Mouse (Mus musculus) forebrain, postnatal 0 days (tissue): ENCODE measurements around the gene Kirrel3. TPM values are rescaled to one million over a fixed set of nuclear protein-coding genes. Genes with fewer than 3 reads are reported as not detected.

Source experiments
- ATAC-seq: fragments of 200-750 bp; cut with Nextera tagmentation; 2 replicates; pipeline ENCODE4 v1.8.0; 2017; ENCODE audit warnings: mild to moderate bottlenecking, moderate library complexity
- DNase-seq: peaks from one replicate; pipeline ENCODE4 v3.0.0-alpha.2; 2015
- H3K27ac ChIP-seq: fragments of 300-500 bp; sonication (generic); 2 replicates; pipeline ENCODE4 v1.5.1; 2014; ENCODE audit warnings: low read depth, mild to moderate bottlenecking, antibody characterized with exemption, low read length, moderate library complexity, mixed read lengths
- H3K27me3 ChIP-seq: fragments of 300-500 bp; sonication (generic); 2 replicates; pipeline ENCODE4 v1.6.1; 2014; ENCODE audit warnings: mild to moderate bottlenecking, low read length, mixed read lengths; ENCODE audit not compliant: insufficient read depth
- H3K36me3 ChIP-seq: fragments of 300-500 bp; sonication (generic); 2 replicates; pipeline ENCODE4 v1.6.1; 2014; ENCODE audit warnings: mild to moderate bottlenecking, moderate library complexity; ENCODE audit not compliant: insufficient read depth
- H3K4me1 ChIP-seq: fragments of 300-500 bp; sonication (generic); 2 replicates; pipeline ENCODE4 v1.6.1; 2014; ENCODE audit warnings: antibody characterized with exemption; ENCODE audit not compliant: insufficient read depth
- H3K4me2 ChIP-seq: fragments of 300-500 bp; sonication (generic); 2 replicates; pipeline ENCODE4 v1.6.1; 2014; ENCODE audit warnings: low read depth, mild to moderate bottlenecking, moderate library complexity
- H3K4me3 ChIP-seq: fragments of 300-500 bp; sonication (generic); 2 replicates; pipeline ENCODE4 v1.5.1; 2014; ENCODE audit warnings: low read depth, low read length, mixed read lengths
- H3K9ac ChIP-seq: fragments of 300-500 bp; sonication (generic); 2 replicates; pipeline ENCODE4 v1.6.1; 2014; ENCODE audit warnings: mild to moderate bottlenecking
- H3K9me3 ChIP-seq: fragments of 300-500 bp; sonication (generic); 2 replicates; pipeline ENCODE4 v1.6.1; 2016; ENCODE audit warnings: low read length
- CTCF ChIP-seq: sonication (generic); IDR thresholded peaks from 2 replicates; pipeline ENCODE4 v1.5.1; 2016; ENCODE audit warnings: antibody characterized with exemption, control low read depth, low read depth
- WGBS: fragments of 180-500 bp; shearing (Covaris S2); extraction: QIAGEN DNeasy Blood & Tissue Kit; methylation state at CpG from one replicate; pipeline ENCODE4 v1.1.7; 2014; 5-methylcytosine and 5-hydroxymethylcytosine counted together
- polyA plus RNA-seq: library from polyadenylated mRNA; unstranded; fragments of >200 nt; fragmentation: Nextera tagmentation; extraction: Ambion mirVana; gene quantifications from 2 replicates; pipeline ENCODE4 v1.2.1, GENCODE M21; 2015
- total RNA-seq: library from RNA; depleted of rRNA; stranded (reverse); fragments of >200 nt; gene quantifications from 2 replicates; pipeline ENCODE4 v1.2.3, GENCODE M21; 2014

The Kirrel3 gene
- total and polyA plus RNA-seq, 2 experiments from 2014 or later = 35.3 to 57.6 TPM

- H3K27me3 ChIP-seq = no peaks in the 10 kb centered on the region
- no peak for TF ChIP-seq CTCF
- WGBS = 83% methylated on average over 9 of the region's 9 CpGs
- H3K36me3 ChIP-seq = no peaks in the 10 kb centered on the region
- no peak overlapping the region for H3K4me3 ChIP-seq
- ATAC-seq = no peak
- no peak for DNase-seq
- H3K4me1 ChIP-seq = no peaks in the 10 kb centered on the region
- no peak overlapping the region for H3K4me2 ChIP-seq
- H3K27ac ChIP-seq = no peak overlapping the region
- no peak overlapping the region for H3K9ac ChIP-seq
- H3K9me3 ChIP-seq = no peaks in the 10 kb centered on the region
Measured at GRCm38 (mm10) chr9:34945301-34945700, 459.6 kb downstream of the Kirrel3 start.

- DNase-seq (peak; percentile 38), ATAC-seq (peak; percentile 69)
- Histone ChIP-seq H3K4me2 (no peak overlapping the region), H3K36me3 (no peaks in the 10 kb centered on the region), H3K9me3 (no peaks in the 10 kb centered on the region), H3K4me1 (no peaks in the 10 kb centered on the region), H3K9ac (no peak overlapping the region), H3K27me3 (no peaks in the 10 kb centered on the region), H3K27ac (no peak overlapping the region), H3K4me3 (no peak overlapping the region)
- 19% methylated on average over 6 of the region's 6 CpGs for WGBS
- no peak for TF ChIP-seq CTCF
Measured at GRCm38 (mm10) chr9:34947258-34947657, 461.6 kb downstream of the Kirrel3 start.

GRCm38 (mm10) chr9:34947717-34948116 is 462.0 kb downstream of the Kirrel3 start:
- H3K27me3 ChIP-seq = no peaks in the 10 kb centered on the region
- no peak for DNase-seq
- H3K36me3 ChIP-seq = no peaks in the 10 kb centered on the region
- no peak overlapping the region for H3K27ac ChIP-seq
- no peak for TF ChIP-seq CTCF
- no peak overlapping the region for H3K4me3 ChIP-seq
- no peak overlapping the region for H3K9ac ChIP-seq
- no peak overlapping the region for H3K4me2 ChIP-seq
- no peaks in the 10 kb centered on the region for H3K4me1 ChIP-seq
- no peak for ATAC-seq
- H3K9me3 ChIP-seq = no peaks in the 10 kb centered on the region

- WGBS = 73% methylated on average over 11 of the region's 11 CpGs
- H3K9me3 ChIP-seq = no peaks in the 10 kb centered on the region
- no peak overlapping the region for H3K27ac ChIP-seq
- H3K36me3 ChIP-seq = no peaks in the 10 kb centered on the region
- ATAC-seq (no peak), DNase-seq (no peak)
- H3K27me3 ChIP-seq = no peaks in the 10 kb centered on the region
- H3K4me3 ChIP-seq = no peak overlapping the region
- 0 out of 2 replicates have a peak, but pooled peaks cover 5% of the 10 kb centered on the region for H3K4me1 ChIP-seq
- H3K4me2 ChIP-seq = no peak overlapping the region
- H3K9ac ChIP-seq = no peak overlapping the region
- TF ChIP-seq CTCF = no peak
Measured at GRCm38 (mm10) chr9:34953420-34953819, 467.7 kb downstream of the Kirrel3 start.

GRCm38 (mm10) chr9:34954212-34954611 is 468.5 kb downstream of the Kirrel3 start:
- Histone ChIP-seq H3K4me3 (no peak overlapping the region), H3K27me3 (no peaks in the 10 kb centered on the region), H3K4me1 (0 out of 2 replicates have a peak, but pooled peaks cover 5% of the 10 kb centered on the region), H3K36me3 (no peaks in the 10 kb centered on the region), H3K27ac (no peak overlapping the region), H3K9ac (no peak overlapping the region), H3K4me2 (no peak overlapping the region), H3K9me3 (no peaks in the 10 kb centered on the region)
- ATAC-seq = peak; percentile 47; the same call in 1 of the 2 replicates
- peak; percentile 68 for TF ChIP-seq CTCF
- WGBS = 61% methylated on average over 5 of the region's 5 CpGs
- peak; percentile 71 for DNase-seq

GRCm38 (mm10) chr9:34956512-34956911 is 470.8 kb downstream of the Kirrel3 start:
- no peak overlapping the region for H3K9ac ChIP-seq
- no peak overlapping the region for H3K4me2 ChIP-seq
- DNase-seq (no peak), ATAC-seq (no peak)
- no peak overlapping the region for H3K4me3 ChIP-seq
- H3K36me3 ChIP-seq = no peaks in the 10 kb centered on the region
- WGBS = 69% methylated on average over 3 of the region's 3 CpGs
- no peaks in the 10 kb centered on the region for H3K27me3 ChIP-seq
- no peaks in the 10 kb centered on the region for H3K9me3 ChIP-seq
- H3K4me1 ChIP-seq = 0 out of 2 replicates have a peak, but pooled peaks cover 5% of the 10 kb centered on the region
- TF ChIP-seq CTCF = no peak
- no peak overlapping the region for H3K27ac ChIP-seq

GRCm38 (mm10) chr9:34957691-34958090 is 472.0 kb downstream of the Kirrel3 start:
- H3K4me1 ChIP-seq = 0 out of 2 replicates have a peak, but pooled peaks cover 5% of the 10 kb centered on the region
- no peak overlapping the region for H3K27ac ChIP-seq
- no peak overlapping the region for H3K4me2 ChIP-seq
- DNase-seq (peak; percentile 74), ATAC-seq (peak; percentile 23; the same call in 1 of the 2 replicates)
- H3K4me3 ChIP-seq = no peak overlapping the region
- TF ChIP-seq CTCF = no peak
- H3K36me3 ChIP-seq = no peaks in the 10 kb centered on the region
- H3K27me3 ChIP-seq = no peaks in the 10 kb centered on the region
- 49% methylated on average over 6 of the region's 6 CpGs for WGBS
- H3K9ac ChIP-seq = no peak overlapping the region
- no peaks in the 10 kb centered on the region for H3K9me3 ChIP-seq
